Mouse (Mus musculus): ENCODE data around the gene Ankdd1a. TPM values are rescaled to one million over a fixed set of nuclear protein-coding genes. Genes with fewer than 3 reads are reported as not detected.
A peak's percentile ranks its signal among the peaks of the same experiment; 100 is the strongest.

Gene Ankdd1a
- polyA plus RNA-seq, 1 experiment, result not detected

DNA sequence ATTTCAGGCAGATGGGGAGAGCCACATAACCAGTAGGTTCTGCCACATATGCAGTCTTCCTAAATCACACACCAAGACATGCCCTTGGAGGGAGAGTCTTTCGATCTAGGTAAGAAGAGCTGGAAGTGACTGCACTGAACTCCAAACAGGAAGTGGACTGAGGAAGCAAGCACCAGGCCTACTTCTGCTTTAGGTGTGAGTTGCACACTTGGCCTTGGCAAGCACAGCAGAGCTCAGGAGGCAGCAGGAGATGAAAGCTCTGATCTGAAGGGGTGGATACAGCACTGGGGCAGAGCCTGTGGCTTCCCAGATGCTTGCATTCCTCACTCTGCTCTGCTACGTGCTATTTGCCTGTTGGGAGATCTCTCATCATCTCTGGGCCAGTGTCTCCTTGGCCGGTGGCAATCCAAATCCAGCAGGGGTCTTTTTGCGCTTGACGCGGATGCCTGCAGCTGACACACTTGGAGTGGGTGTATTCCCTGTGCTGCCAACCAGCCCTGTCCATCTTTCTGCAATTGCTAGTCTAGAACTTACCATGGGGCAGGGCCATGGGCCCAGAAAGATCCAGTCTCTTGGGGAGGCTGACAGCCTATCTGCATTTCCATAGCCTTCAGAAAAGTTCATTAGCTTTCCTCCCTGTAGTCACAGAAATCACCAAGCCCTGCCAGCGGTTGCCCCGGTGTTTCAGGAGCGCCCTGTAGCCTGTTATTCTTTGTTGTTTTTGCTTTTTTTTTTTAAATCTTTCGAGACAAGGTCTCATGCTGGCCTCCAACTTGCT lies 25.8 kb upstream of the Ankdd1a start:
- H3K27ac ChIP-seq (ENCODE audit: control insufficient read depth, insufficient read depth, low read depth, low read length), result peak overlapping the region; percentile 61
- H3K4me1 ChIP-seq (ENCODE audit: control insufficient read depth, insufficient read depth, low read length), result peaks cover 16% of the 10 kb centered on the region
- no peaks in the 10 kb centered on the region for H3K36me3 ChIP-seq (ENCODE audit: control insufficient read depth, insufficient read depth, low read length)
- H3K4me3 ChIP-seq (ENCODE audit: control insufficient read depth, low read depth, low read length), result peak overlapping the region; percentile 23
- no peaks in the 10 kb centered on the region for H3K27me3 ChIP-seq (ENCODE audit: control insufficient read depth, insufficient read depth, low read length)
- no peak for TF ChIP-seq CTCF (IDR thresholded peaks at IDR 0.05; ENCODE audit: control insufficient read depth, insufficient read depth, insufficient replicate concordance, low read depth, low read length)
- TF ChIP-seq POLR2A (IDR thresholded peaks at IDR 0.05; ENCODE audit: control insufficient read depth, low read depth, low read length), result no peak

DNA sequence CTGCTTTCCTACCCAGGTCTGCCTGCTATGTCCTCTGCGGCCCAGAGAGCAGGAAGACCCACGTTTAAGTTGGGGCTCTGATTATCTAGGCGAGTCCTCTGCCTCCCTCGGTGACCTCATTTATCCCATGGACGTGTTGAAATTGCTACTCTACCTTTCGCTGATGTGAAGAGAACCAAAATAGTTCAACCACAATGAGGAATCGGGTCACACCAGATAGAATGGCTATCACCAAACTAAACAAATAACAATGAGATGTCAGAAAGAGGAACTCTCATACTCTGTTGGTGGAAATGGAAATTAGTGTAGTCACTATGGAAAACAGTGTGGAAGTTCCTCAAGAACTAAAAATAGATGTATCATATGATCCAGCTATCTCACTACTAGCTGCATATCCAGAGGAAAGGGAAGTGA lies 22.1 kb upstream of the Ankdd1a start:
- Histone ChIP-seq H3K36me3 (ENCODE audit: control insufficient read depth, insufficient read depth, low read length) (no peaks in the 10 kb centered on the region), H3K4me3 (ENCODE audit: control insufficient read depth, low read depth, low read length) (no peak overlapping the region), H3K27ac (ENCODE audit: control insufficient read depth, insufficient read depth, low read depth, low read length) (no peak overlapping the region), H3K4me1 (ENCODE audit: control insufficient read depth, insufficient read depth, low read length) (peaks cover 9% of the 10 kb centered on the region; the same call in 1 of the 2 replicates), H3K27me3 (ENCODE audit: control insufficient read depth, insufficient read depth, low read length) (no peaks in the 10 kb centered on the region)
- TF ChIP-seq POLR2A (IDR thresholded peaks at IDR 0.05; ENCODE audit: control insufficient read depth, low read depth, low read length) (no peak), CTCF (IDR thresholded peaks at IDR 0.05; ENCODE audit: control insufficient read depth, insufficient read depth, insufficient replicate concordance, low read depth, low read length) (no peak)

DNA sequence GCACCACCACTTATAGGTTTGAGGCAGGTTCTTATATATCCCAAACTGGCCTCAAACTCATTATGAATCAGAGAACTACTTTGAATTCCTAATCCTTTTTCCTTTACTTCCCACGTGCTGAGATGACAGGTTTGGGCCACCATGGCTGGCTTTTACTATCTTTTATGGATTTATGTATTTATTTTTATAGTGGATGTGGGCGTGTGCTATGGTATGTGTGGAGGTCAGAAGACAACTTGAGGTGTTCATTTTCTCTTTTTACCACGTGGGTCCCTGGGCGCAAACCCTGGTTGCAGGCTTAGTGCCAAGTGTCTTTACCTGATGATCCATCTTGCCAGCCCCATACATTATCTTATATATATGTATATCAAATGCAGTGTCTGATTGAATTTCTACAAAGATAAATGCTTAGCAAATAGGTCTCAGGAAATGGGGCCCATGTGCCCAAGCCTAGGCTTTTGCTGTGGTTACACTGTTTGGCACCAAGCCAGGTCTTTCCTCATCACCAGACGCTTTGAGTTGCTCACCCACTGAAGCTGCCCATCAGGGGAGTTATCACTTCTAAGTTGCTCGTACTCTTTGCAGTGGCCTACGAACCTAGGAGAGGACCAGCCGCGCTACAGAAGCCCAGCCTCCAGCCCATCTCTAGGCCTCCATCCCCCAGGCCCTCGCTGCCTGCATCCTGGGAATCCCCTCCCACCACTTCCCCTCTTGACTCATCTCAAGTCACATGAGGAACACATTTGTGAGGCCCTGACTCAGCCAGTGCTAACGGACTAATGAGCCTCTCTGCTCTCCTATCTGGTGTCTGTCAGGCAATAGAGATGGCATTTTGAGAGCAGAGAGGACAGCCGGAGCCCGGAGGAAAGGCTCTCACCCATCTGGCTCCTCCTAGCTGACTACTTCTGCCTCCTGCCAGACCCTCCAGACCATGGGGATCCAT lies 21.4 kb upstream of the Ankdd1a start:
- TF ChIP-seq POLR2A (IDR thresholded peaks at IDR 0.05; ENCODE audit: control insufficient read depth, low read depth, low read length) (no peak), CTCF (IDR thresholded peaks at IDR 0.05; ENCODE audit: control insufficient read depth, insufficient read depth, insufficient replicate concordance, low read depth, low read length) (no peak)
- peaks cover 2% of the 10 kb centered on the region; the same call in 1 of the 2 replicates for H3K4me1 ChIP-seq (ENCODE audit: control insufficient read depth, insufficient read depth, low read length)
- no peaks in the 10 kb centered on the region for H3K27me3 ChIP-seq (ENCODE audit: control insufficient read depth, insufficient read depth, low read length)
- H3K27ac ChIP-seq (ENCODE audit: control insufficient read depth, insufficient read depth, low read depth, low read length), result no peak overlapping the region
- H3K4me3 ChIP-seq (ENCODE audit: control insufficient read depth, low read depth, low read length), result no peak overlapping the region
- H3K36me3 ChIP-seq (ENCODE audit: control insufficient read depth, insufficient read depth, low read length), result no peaks in the 10 kb centered on the region

DNA sequence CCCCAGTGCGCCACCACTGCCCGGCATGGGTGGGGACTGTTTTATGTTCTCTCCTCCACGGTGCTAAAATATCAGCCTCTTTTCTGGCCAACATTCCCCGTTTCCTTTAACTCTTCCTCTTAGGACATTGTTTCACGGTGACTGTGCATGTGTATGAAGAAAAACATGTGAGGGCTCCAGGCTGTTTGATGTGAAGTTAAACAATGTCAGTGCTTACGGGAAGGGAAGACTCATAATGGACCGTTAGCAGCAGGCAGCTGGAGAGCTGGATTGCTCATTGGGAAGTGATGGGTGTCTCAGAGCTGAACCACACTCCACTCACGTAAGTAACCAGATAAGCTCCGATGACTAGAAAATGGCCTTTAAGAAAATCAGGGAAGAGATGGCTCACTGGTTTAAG lies 19.7 kb upstream of the Ankdd1a start:
- TF ChIP-seq POLR2A (IDR thresholded peaks at IDR 0.05; ENCODE audit: control insufficient read depth, low read depth, low read length) (no peak), CTCF (IDR thresholded peaks at IDR 0.05; ENCODE audit: control insufficient read depth, insufficient read depth, insufficient replicate concordance, low read depth, low read length) (no peak)
- H3K27me3 ChIP-seq (ENCODE audit: control insufficient read depth, insufficient read depth, low read length), result no peaks in the 10 kb centered on the region

DNA sequence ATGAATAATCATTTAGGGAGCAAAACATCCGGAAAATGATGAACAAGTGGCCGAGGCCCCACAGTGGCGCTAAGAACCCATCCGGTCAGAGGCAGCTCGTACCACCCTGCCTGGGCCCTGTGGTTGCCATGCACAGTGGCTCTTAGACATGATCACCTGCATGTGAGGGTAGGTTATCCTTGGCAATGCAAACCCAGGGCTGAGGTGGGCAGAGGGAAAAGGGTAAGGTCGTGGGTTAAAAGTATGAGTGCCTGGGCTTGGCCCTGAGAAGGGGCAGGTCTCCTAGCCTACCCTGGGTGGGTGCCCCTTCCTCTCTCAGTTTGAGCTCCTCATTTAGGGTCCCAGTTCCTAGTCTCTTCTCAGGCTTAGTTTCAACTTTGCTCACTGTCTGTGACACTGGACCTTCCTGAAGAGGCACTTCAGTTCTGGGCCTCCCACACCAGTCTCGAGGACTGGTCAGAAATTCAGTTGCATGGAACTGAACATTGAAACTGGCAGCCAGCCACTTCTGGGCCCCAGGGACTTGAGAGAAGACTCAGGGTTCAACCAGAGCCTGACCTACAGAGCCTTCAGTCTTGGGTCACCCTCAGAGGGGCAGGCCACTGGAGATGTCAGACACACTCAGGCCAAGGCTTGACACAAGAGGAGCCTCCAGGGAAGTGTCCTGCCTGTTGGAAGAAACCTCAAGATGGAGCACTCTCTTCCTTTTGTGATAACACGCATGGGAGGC lies 18.1 kb upstream of the Ankdd1a start:
- Histone ChIP-seq H3K4me1 (ENCODE audit: control insufficient read depth, insufficient read depth, low read length) (no peaks in the 10 kb centered on the region), H3K4me3 (ENCODE audit: control insufficient read depth, low read depth, low read length) (no peak overlapping the region), H3K27me3 (ENCODE audit: control insufficient read depth, insufficient read depth, low read length) (no peaks in the 10 kb centered on the region), H3K36me3 (ENCODE audit: control insufficient read depth, insufficient read depth, low read length) (no peaks in the 10 kb centered on the region), H3K27ac (ENCODE audit: control insufficient read depth, insufficient read depth, low read depth, low read length) (no peak overlapping the region)
- TF ChIP-seq CTCF (IDR thresholded peaks at IDR 0.05; ENCODE audit: control insufficient read depth, insufficient read depth, insufficient replicate concordance, low read depth, low read length) (no peak), POLR2A (IDR thresholded peaks at IDR 0.05; ENCODE audit: control insufficient read depth, low read depth, low read length) (no peak)

More for the DNA sequence above, 19.7 kb upstream of the Ankdd1a start:
- Histone ChIP-seq H3K4me1 (ENCODE audit: control insufficient read depth, insufficient read depth, low read length) (no peaks in the 10 kb centered on the region), H3K36me3 (ENCODE audit: control insufficient read depth, insufficient read depth, low read length) (no peaks in the 10 kb centered on the region), H3K27ac (ENCODE audit: control insufficient read depth, insufficient read depth, low read depth, low read length) (no peak overlapping the region), H3K4me3 (ENCODE audit: control insufficient read depth, low read depth, low read length) (no peak overlapping the region)

DNA sequence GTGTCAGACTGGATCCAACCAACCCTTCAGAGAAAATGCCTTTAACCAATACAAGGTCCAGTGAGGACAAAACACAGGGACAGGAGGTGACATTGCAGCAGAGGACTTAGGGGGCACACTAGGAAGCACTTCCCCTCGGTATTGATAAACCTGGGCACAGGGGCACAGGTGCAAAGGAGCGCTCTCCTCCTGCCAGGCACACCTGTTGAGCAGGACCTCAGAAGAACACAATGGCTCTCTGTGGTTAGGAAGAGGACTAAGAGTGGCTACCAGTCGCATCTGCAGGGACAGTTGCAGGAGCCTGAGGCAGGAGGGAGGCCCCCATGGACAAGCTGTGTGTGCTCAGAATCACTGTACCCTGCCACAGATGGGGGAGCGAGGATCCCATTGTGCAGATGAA lies 16.5 kb upstream of the Ankdd1a start:
- H3K36me3 ChIP-seq (ENCODE audit: control insufficient read depth, insufficient read depth, low read length), result no peaks in the 10 kb centered on the region
- H3K27ac ChIP-seq (ENCODE audit: control insufficient read depth, insufficient read depth, low read depth, low read length), result no peak overlapping the region
- no peak for TF ChIP-seq POLR2A (IDR thresholded peaks at IDR 0.05; ENCODE audit: control insufficient read depth, low read depth, low read length)
- TF ChIP-seq CTCF (IDR thresholded peaks at IDR 0.05; ENCODE audit: control insufficient read depth, insufficient read depth, insufficient replicate concordance, low read depth, low read length), result no peak
- H3K4me3 ChIP-seq (ENCODE audit: control insufficient read depth, low read depth, low read length), result no peak overlapping the region
- H3K27me3 ChIP-seq (ENCODE audit: control insufficient read depth, insufficient read depth, low read length), result no peaks in the 10 kb centered on the region
- H3K4me1 ChIP-seq (ENCODE audit: control insufficient read depth, insufficient read depth, low read length), result no peaks in the 10 kb centered on the region
